Mouse (Mus musculus) mammary gland, adult 2 months (tissue): ENCODE measurements around the gene Gimap4. TPM values are rescaled to one million over a fixed set of nuclear protein-coding genes. Genes with fewer than 3 reads are reported as not detected.

Experiments
- polyA plus RNA-seq: library from polyadenylated mRNA; depleted of rRNA; stranded (reverse); fragments of >200 nt; gene quantifications from 2 replicates; pipeline ENCODE4 v1.2.3, GENCODE M21; 2012; ENCODE audit warnings: low replicate concordance; rRNA removed

The Gimap4 gene
- 45.9 and 83.2 TPM in 2 replicates for polyA plus RNA-seq

GRCm38 (mm10) chr6:48684319-48684718 is at the start of gene Gimap4:
TSS of gene Gimap4 (plus strand) at chr6:48684549.

GRCm38 (mm10) chr6:48646995-48647394 is 37.4 kb upstream of the Gimap4 start, which contains the start of gene Gimap8:
TSS of gene Gimap8 (plus strand) at chr6:48647234.

GRCm38 (mm10) chr6:48675931-48676859 is 8.2 kb upstream of the Gimap4 start, which contains the start of gene Gimap9:
TSS of gene Gimap9 (plus strand) at chr6:48676129.

GRCm38 (mm10) chr6:48718455-48718854 is 34.1 kb downstream of the Gimap4 start, which contains the start of the genes Gm28053 and Gimap7:
TSS of gene Gm28053 (plus strand) at chr6:48718607.
TSS of gene Gimap7 (plus strand) at chr6:48718621.

GRCm38 (mm10) chr6:48738961-48739779 is 54.8 kb downstream of the Gimap4 start, which contains the start of gene Gimap1:
TSS of gene Gimap1 (plus strand) at chr6:48739054.

Other genes starting within 250 kb of the Gimap4 start
- gene Zfp467, start 238.7 kb upstream of the Gimap4 start, polyA plus RNA-seq, result 59.8 and 77.3 TPM in 2 replicates
- 6.8 and 9.4 TPM in 2 replicates for gene Sspo, start 236.3 kb upstream of the Gimap4 start, polyA plus RNA-seq
- gene Atp6v0e2, start 146.9 kb upstream of the Gimap4 start, polyA plus RNA-seq, result 14.1 and 44.0 TPM in 2 replicates
- 28.4 and 37.2 TPM in 2 replicates for gene Lrrc61, start 129.8 kb upstream of the Gimap4 start, polyA plus RNA-seq
- 141 and 205 TPM in 2 replicates for gene Rarres2, start 111.8 kb upstream of the Gimap4 start, polyA plus RNA-seq
- not detected in 2 replicates for gene Gm45021, start 94.9 kb upstream of the Gimap4 start, polyA plus RNA-seq
- 44.0 and 69.3 TPM in 2 replicates for gene Repin1, start 90.7 kb upstream of the Gimap4 start, polyA plus RNA-seq
- gene Gm44965, start 90.6 kb upstream of the Gimap4 start, polyA plus RNA-seq, result not detected in 2 replicates
- 5.5 and 9.2 TPM in 2 replicates for gene Zfp775, start 82.5 kb upstream of the Gimap4 start, polyA plus RNA-seq
- gene AI854703, start 57.8 kb upstream of the Gimap4 start, polyA plus RNA-seq, result 2.3 and 2.6 TPM in 2 replicates
- 9.5 and 11.9 TPM in 2 replicates for gene Gimap8, start 37.3 kb upstream of the Gimap4 start, polyA plus RNA-seq
- 4.7 and 7.4 TPM in 2 replicates for gene Gimap9, start 8.4 kb upstream of the Gimap4 start, polyA plus RNA-seq
- 23.4 and 35.8 TPM in 2 replicates for gene Gimap6, start 23.7 kb downstream of the Gimap4 start, polyA plus RNA-seq
- gene Gm28053, start 34.1 kb downstream of the Gimap4 start, polyA plus RNA-seq, result 0.29 TPM in 1 of 2 replicates, not detected in the other
- 2.8 and 3.2 TPM in 2 replicates for gene Gimap7, start 34.1 kb downstream of the Gimap4 start, polyA plus RNA-seq
- 14.8 and 53.3 TPM in 2 replicates for gene Gimap1, start 54.5 kb downstream of the Gimap4 start, polyA plus RNA-seq
- gene Gimap5, start 61.6 kb downstream of the Gimap4 start, polyA plus RNA-seq, result 27.6 and 43.3 TPM in 2 replicates
- 61.7 and 68.3 TPM in 2 replicates for gene Gimap3, start 86.3 kb downstream of the Gimap4 start, polyA plus RNA-seq
- gene Tmem176a, start 156.4 kb downstream of the Gimap4 start, polyA plus RNA-seq, result 117 and 142 TPM in 2 replicates
- gene Tmem176b, start 156.9 kb downstream of the Gimap4 start, polyA plus RNA-seq, result 317 and 511 TPM in 2 replicates
- 14.6 and 18.5 TPM in 2 replicates for gene Aoc1, start 188.3 kb downstream of the Gimap4 start, polyA plus RNA-seq
- gene 1600015I10Rik, start 245.3 kb downstream of the Gimap4 start, polyA plus RNA-seq, result 0.06 and 0.08 TPM in 2 replicates